Mouse (Mus musculus) MEL (cell line): ENCODE measurements around the gene Scin. TPM values are rescaled to one million over a fixed set of nuclear protein-coding genes. Genes with fewer than 3 reads are reported as not detected.

ENCODE experiments used
- DNase-seq: peaks from one replicate; pipeline ENCODE4 v3.0.0; 2011; ENCODE audit warnings: low read depth, low spot score
- H3K27ac ChIP-seq: 2 replicates; pipeline ENCODE4 v1.5.1; 2012; ENCODE audit warnings: low read depth, mild to moderate bottlenecking, control low read depth, low read length, moderate library complexity; ENCODE audit not compliant: control insufficient read depth
- H3K27me3 ChIP-seq, 2 experiments: fragments of 150-350 bp in 1 of 2; sonication (generic) in 1 of 2; 2 replicates each; pipeline ENCODE4 v1.6.1; 2012; ENCODE audit warnings: low read length in 2 of 2, mild to moderate bottlenecking in 2 of 2, improper control_type of control experiment in 1 of 2, moderate library complexity in 1 of 2; ENCODE audit not compliant: insufficient read depth in 2 of 2, control insufficient read depth in 1 of 2
- H3K36me3 ChIP-seq, 2 experiments: 2 replicates each; pipeline ENCODE4 v1.6.1; 2012 to 2014; ENCODE audit warnings: low read length in 2 of 2, improper control_type of control experiment in 1 of 2, inconsistent platforms in 1 of 2, mild to moderate bottlenecking in 1 of 2; ENCODE audit not compliant: insufficient read depth in 2 of 2, control insufficient read depth in 1 of 2
- H3K4me1 ChIP-seq, 2 experiments: fragments of 150-350 bp in 1 of 2; sonication (generic) in 1 of 2; 2 replicates each; pipeline ENCODE4 v1.6.1; 2012; ENCODE audit warnings: low read length in 2 of 2, improper control_type of control experiment in 1 of 2, mild to moderate bottlenecking in 1 of 2; ENCODE audit not compliant: insufficient read depth in 2 of 2, control insufficient read depth in 1 of 2
- H3K4me3 ChIP-seq, 2 experiments: fragments of 150-350 bp in 1 of 2; sonication (generic) in 1 of 2; 2 replicates each; pipeline ENCODE4 v1.5.1; 2012; ENCODE audit warnings: low read depth in 2 of 2, low read length in 2 of 2, mild to moderate bottlenecking in 2 of 2, moderate library complexity in 2 of 2, control low read depth in 1 of 2, improper control_type of control experiment in 1 of 2; ENCODE audit not compliant: control insufficient read depth in 1 of 2, insufficient read depth in 1 of 2
- H3K79me2 ChIP-seq: 2 replicates; pipeline ENCODE4 v1.6.1; 2012; ENCODE audit warnings: mild to moderate bottlenecking, low read length, moderate library complexity; ENCODE audit not compliant: control insufficient read depth, poor library complexity, insufficient read depth
- H3K9ac ChIP-seq: 2 replicates; pipeline ENCODE4 v1.6.1; 2012; ENCODE audit warnings: low read depth, mild to moderate bottlenecking, control low read depth, low read length, moderate library complexity; ENCODE audit not compliant: control insufficient read depth, poor library complexity, severe bottlenecking
- H3K9me3 ChIP-seq: fragments of 150-350 bp; sonication (generic); replicated peaks from 2 replicates; pipeline ENCODE4 v1.6.1; 2012; ENCODE audit warnings: mild to moderate bottlenecking, low read length, improper control_type of control experiment, moderate library complexity; ENCODE audit not compliant: insufficient read depth
- CHD1 ChIP-seq: IDR thresholded peaks from 2 replicates; pipeline ENCODE4 v1.6.1; 2012; ENCODE audit warnings: low read depth, mild to moderate bottlenecking, inconsistent platforms, low read length, improper control_type of control experiment
- E2F4 ChIP-seq: IDR thresholded peaks from 2 replicates; pipeline ENCODE4 v1.6.1; 2011; ENCODE audit warnings: low read depth, low read length, improper control_type of control experiment, borderline replicate concordance
- ELF1 ChIP-seq: IDR thresholded peaks from 2 replicates; pipeline ENCODE4 v1.6.1; 2014; ENCODE audit warnings: low read depth, mild to moderate bottlenecking, inconsistent platforms, low read length, improper control_type of control experiment, moderate library complexity
- EP300 ChIP-seq, 2 experiments: IDR thresholded peaks; 2 replicates each; pipeline ENCODE4 v1.6.1; 2011; ENCODE audit warnings: improper control_type of control experiment in 2 of 2, low read length in 2 of 2, low read depth in 1 of 2, mild to moderate bottlenecking in 1 of 2
- ETS1 ChIP-seq: IDR thresholded peaks from 2 replicates; pipeline ENCODE4 v1.6.1; 2012; ENCODE audit warnings: low read depth, mild to moderate bottlenecking, inconsistent platforms, low read length, improper control_type of control experiment, moderate library complexity
- GABPA ChIP-seq: IDR thresholded peaks from 2 replicates; pipeline ENCODE4 v1.6.1; 2012; ENCODE audit warnings: low read depth, mild to moderate bottlenecking, inconsistent platforms, low read length, improper control_type of control experiment, moderate library complexity
- GATA1 ChIP-seq: IDR thresholded peaks from 2 replicates; pipeline ENCODE4 v1.6.1; 2011; ENCODE audit warnings: low read depth, low read length, improper control_type of control experiment
- HCFC1 ChIP-seq: IDR thresholded peaks from 2 replicates; pipeline ENCODE4 v1.6.1; 2012; ENCODE audit warnings: low read depth, mild to moderate bottlenecking, inconsistent platforms, low read length, improper control_type of control experiment, moderate library complexity
- MAFK ChIP-seq: IDR thresholded peaks from 2 replicates; pipeline ENCODE4 v1.6.1; 2011; ENCODE audit warnings: low read depth, mild to moderate bottlenecking, low read length, improper control_type of control experiment, borderline replicate concordance
- MAZ ChIP-seq: IDR thresholded peaks from 2 replicates; pipeline ENCODE4 v1.6.1; 2012; ENCODE audit warnings: low read depth, mild to moderate bottlenecking, inconsistent platforms, low read length, improper control_type of control experiment
- MEF2A ChIP-seq: IDR thresholded peaks from 2 replicates; pipeline ENCODE4 v1.6.1; 2014; ENCODE audit warnings: low read depth, mild to moderate bottlenecking, inconsistent platforms, low read length, improper control_type of control experiment; ENCODE audit not compliant: poor library complexity, insufficient replicate concordance, severe bottlenecking; ENCODE audit errors: extremely low read depth
- MYB ChIP-seq: IDR thresholded peaks from 2 replicates; pipeline ENCODE4 v1.6.1; 2011; ENCODE audit warnings: mild to moderate bottlenecking, low read depth, low read length, improper control_type of control experiment
- POLR2A ChIP-seq, 2 experiments: IDR thresholded peaks; 2 replicates each; pipeline ENCODE4 v1.6.1; 2011 to 2012; ENCODE audit warnings: low read length in 2 of 2, mild to moderate bottlenecking in 2 of 2, control low read depth in 1 of 2, improper control_type of control experiment in 1 of 2, low read depth in 1 of 2, moderate library complexity in 1 of 2; ENCODE audit not compliant: control insufficient read depth in 1 of 2, insufficient read depth in 1 of 2, poor library complexity in 1 of 2
- POLR2AphosphoS2 ChIP-seq: IDR thresholded peaks from 2 replicates; pipeline ENCODE4 v1.6.1; 2011; ENCODE audit warnings: low read length, improper control_type of control experiment
- RCOR1 ChIP-seq: IDR thresholded peaks from 2 replicates; pipeline ENCODE4 v1.6.1; 2012; ENCODE audit warnings: low read depth, mild to moderate bottlenecking, inconsistent platforms, low read length, improper control_type of control experiment
- TBP ChIP-seq: IDR thresholded peaks from 2 replicates; pipeline ENCODE4 v1.8.0; 2011; ENCODE audit warnings: low read depth, low read length, improper control_type of control experiment
- USF1 ChIP-seq: IDR thresholded peaks from 2 replicates; pipeline ENCODE4 v1.6.1; 2014; ENCODE audit warnings: low read depth, mild to moderate bottlenecking, inconsistent platforms, low read length, improper control_type of control experiment, moderate library complexity
- polyA plus RNA-seq, 2 experiments: library from polyadenylated mRNA; stranded (reverse) in 1 of 2; unstranded in 1 of 2; fragments of >175 nt in 1 of 2; fragments of >200 nt in 1 of 2; gene quantifications; 2 replicates each; pipeline versions ENCODE4 v1.2.1 to v1.2.4; 2012; ENCODE audit warnings: low replicate concordance in 2 of 2, low read depth in 1 of 2; ENCODE audit not compliant: insufficient read length in 2 of 2, insufficient read depth in 1 of 2, missing spikeins in 1 of 2
- total RNA-seq: library from RNA; depleted of rRNA; stranded (reverse); fragments of 300-350 nt; gene quantifications from 2 replicates; pipeline ENCODE4 v1.2.3, GENCODE M21; 2012

Scin gene
- total and polyA plus RNA-seq, 3 experiments = 0.03 to 0.04 TPM; not detected in 1

GRCm38 (mm10) chr12:40114020-40114419, 20.0 kb downstream of the Scin start:
- Histone ChIP-seq H3K79me2 (no peaks in the 10 kb centered on the region), H3K27ac (no peak overlapping the region), H3K4me1 (peaks cover under 1 to 3% of the 10 kb centered on the region in 2 experiments), H3K4me3 (no peak overlapping the region), H3K9me3 (no peaks in the 10 kb centered on the region), H3K27me3 (no peaks in the 10 kb centered on the region), H3K36me3 (peaks cover 0 to 6% of the 10 kb centered on the region in 2 experiments; a peak in 2 of 4 replicates), H3K9ac (no peak overlapping the region)
- TF ChIP-seq RCOR1 = no peak
- DNase-seq = no peak

GRCm38 (mm10) chr12:40113605-40114004, 20.4 kb downstream of the Scin start:
- Histone ChIP-seq H3K27ac (no peak overlapping the region), H3K9ac (no peak overlapping the region), H3K4me1 (peaks cover 5 to 7% of the 10 kb centered on the region in 2 experiments), H3K36me3 (peaks cover 0 to 10% of the 10 kb centered on the region in 2 experiments; a peak in 2 of 4 replicates), H3K27me3 (no peaks in the 10 kb centered on the region), H3K79me2 (no peaks in the 10 kb centered on the region), H3K4me3 (no peak overlapping the region), H3K9me3 (no peaks in the 10 kb centered on the region)
- no peak for DNase-seq
- no peak for TF ChIP-seq CHD1
- no peak for TF ChIP-seq E2F4
- no peak for TF ChIP-seq ETS1
- TF ChIP-seq EP300 (IDR thresholded peaks at IDR 0.05; ENCODE audit: low read depth in 1 of 2, low read length in 2 of 2) = no peak
- TF ChIP-seq MYB = no peak
- TF ChIP-seq POLR2A (IDR thresholded peaks at IDR 0.05; ENCODE audit: control insufficient read depth in 1 of 2, insufficient read depth in 1 of 2, low read depth in 1 of 2, low read length in 2 of 2, poor library complexity in 1 of 2) = no peak
- no peak for TF ChIP-seq MAZ
- no peak for TF ChIP-seq TBP
- no peak for TF ChIP-seq GATA1
- TF ChIP-seq ELF1 = no peak
- TF ChIP-seq POLR2AphosphoS2 = no peak
- TF ChIP-seq MEF2A = no peak
- TF ChIP-seq MAFK = no peak
- no peak for TF ChIP-seq USF1
- TF ChIP-seq GABPA = no peak
- TF ChIP-seq HCFC1 = no peak
